Mouse (Mus musculus) bone marrow macrophage, adult 2 months (primary cell): ENCODE results near the gene Slc10a4.
"Not testable (repeated sequence)": the region's sequence is repeated elsewhere in the genome, so short reads cannot be mapped to it uniquely, and the experiment has no call there.

Experiments used
- CTCF ChIP-seq: IDR thresholded peaks from 2 replicates; pipeline ENCODE4 v1.5.1; 2012; ENCODE audit warnings: low read depth, mild to moderate bottlenecking, low read length, moderate library complexity
- POLR2A ChIP-seq: IDR thresholded peaks from 2 replicates; pipeline ENCODE4 v1.6.1; 2012; ENCODE audit warnings: mild to moderate bottlenecking, low read depth, low read length, borderline replicate concordance

DNA sequence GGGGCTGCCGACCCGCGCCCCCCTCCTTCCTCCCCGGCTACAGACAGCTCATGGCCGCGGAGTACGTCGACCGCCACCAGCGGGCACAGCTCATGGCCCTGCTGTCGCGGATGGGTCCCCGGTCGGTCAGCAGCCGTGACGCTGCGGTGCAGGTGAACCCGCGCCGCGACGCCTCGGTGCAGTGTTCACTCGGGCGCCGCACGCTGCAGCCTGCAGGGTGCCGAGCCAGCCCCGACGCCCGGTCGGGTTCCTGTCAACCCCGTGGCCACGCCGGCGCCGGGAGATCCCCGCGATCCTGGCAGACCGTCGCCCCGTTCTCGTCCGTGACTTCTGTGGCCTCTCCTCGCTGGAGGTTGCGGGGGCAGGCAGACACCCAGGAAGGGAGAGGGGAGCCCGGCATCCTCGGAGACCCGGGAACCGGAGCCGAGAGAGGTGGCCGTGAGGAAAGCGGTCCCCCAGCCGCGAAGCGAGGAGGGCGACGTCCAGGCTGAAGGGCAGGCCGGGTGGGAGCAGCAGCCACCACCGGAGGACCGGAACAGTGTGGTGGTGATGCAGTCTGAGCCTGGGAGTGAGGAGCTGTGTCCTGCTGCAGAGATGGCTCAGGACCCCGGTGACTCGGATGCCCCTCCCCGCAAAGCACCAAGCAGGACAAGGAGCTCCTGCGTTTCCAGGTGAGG lies 7.1 kb downstream of the Slc10a4 start:
- not testable (repeated sequence) for TF ChIP-seq CTCF, POLR2A
